Mouse (Mus musculus) hindbrain, embryonic 15.5 days (tissue): Measurements from ENCODE around the gene 2310061I04Rik. TPM values are rescaled to one million over a fixed set of nuclear protein-coding genes. Genes with fewer than 3 reads are reported as not detected.
A peak's percentile ranks its signal among the peaks of the same experiment; 100 is the strongest.

ENCODE experiments used
- ATAC-seq: fragments of 200-750 bp; cut with Nextera tagmentation; 2 replicates; pipeline ENCODE4 v1.8.0; 2017; ENCODE audit warnings: low read depth, moderate number of reproducible peaks, moderate TSS enrichment; ENCODE audit not compliant: low FRiP score
- H3K27ac ChIP-seq: fragments of 300-500 bp; sonication (generic); replicated peaks from 2 replicates; pipeline ENCODE4 v1.5.1; 2015; ENCODE audit warnings: mild to moderate bottlenecking, inconsistent platforms
- H3K27me3 ChIP-seq: fragments of 300-500 bp; sonication (generic); 2 replicates; pipeline ENCODE4 v1.6.1; 2015; ENCODE audit warnings: control low read depth, inconsistent platforms
- H3K36me3 ChIP-seq: fragments of 300-500 bp; sonication (generic); 2 replicates; pipeline ENCODE4 v1.6.1; 2015; ENCODE audit warnings: control low read depth, inconsistent platforms
- H3K4me1 ChIP-seq: fragments of 300-500 bp; sonication (generic); replicated peaks from 2 replicates; pipeline ENCODE4 v1.6.1; 2015; ENCODE audit warnings: control low read depth, inconsistent platforms
- H3K4me2 ChIP-seq: fragments of 300-500 bp; sonication (generic); 2 replicates; pipeline ENCODE4 v1.6.1; 2015; ENCODE audit warnings: moderate library complexity, mild to moderate bottlenecking, inconsistent platforms
- H3K4me3 ChIP-seq: fragments of 300-500 bp; sonication (generic); 2 replicates; pipeline ENCODE4 v1.5.1; 2015; ENCODE audit warnings: mild to moderate bottlenecking, inconsistent platforms
- H3K9ac ChIP-seq: fragments of 300-500 bp; sonication (generic); 2 replicates; pipeline ENCODE4 v1.6.1; 2015; ENCODE audit warnings: inconsistent platforms
- H3K9me3 ChIP-seq: fragments of 300-500 bp; sonication (generic); 2 replicates; pipeline ENCODE4 v1.6.1; 2016; ENCODE audit warnings: control low read depth, inconsistent platforms
- WGBS: fragments of 180-500 bp; shearing (Covaris S2); methylation state at CpG from one replicate; pipeline ENCODE4 v1.1.7; 2015; 5-methylcytosine and 5-hydroxymethylcytosine counted together
- polyA plus RNA-seq: library from polyadenylated mRNA; unstranded; fragments of >200 nt; fragmentation: Nextera tagmentation; extraction: Ambion mirVana; gene quantifications from 2 replicates; pipeline ENCODE4 v1.2.1, GENCODE M21; 2015

Gene 2310061I04Rik
- polyA plus RNA-seq, 1 experiment from 2014 or later = 68.6 TPM

GRCm38 (mm10) chr17:35866281-35866831 lies 30.9 kb downstream of the 2310061I04Rik start:
- WGBS = under 1% methylated on average over 34 of the region's 38 CpGs
- H3K9ac ChIP-seq = peak overlapping the region; percentile 82
- H3K9me3 ChIP-seq = 0 out of 2 replicates have a peak, but pooled peaks cover 2% of the 10 kb centered on the region
- H3K36me3 ChIP-seq = peaks cover 4% of the 10 kb centered on the region; the same call in 1 of the 2 replicates
- peaks cover 61% of the 10 kb centered on the region for H3K4me1 ChIP-seq
- no peaks in the 10 kb centered on the region for H3K27me3 ChIP-seq
- peak overlapping the region; percentile 98 for H3K27ac ChIP-seq
- peak overlapping the region; percentile 67 for H3K4me3 ChIP-seq
- ATAC-seq = peak; percentile 43
- peak overlapping the region; percentile 90 for H3K4me2 ChIP-seq

GRCm38 (mm10) chr17:35865481-35866280 lies 31.6 kb downstream of the 2310061I04Rik start, which contains the start of gene Ppp1r18:
Ppp1r18 (plus strand) TSS chr17:35865593.
- Histone ChIP-seq H3K4me3 (peak within 1 kb of the TSS; percentile 67), H3K27ac (peak within 1 kb of the TSS; percentile 98), H3K4me1 (peaks cover 55% of the 10 kb centered on the region), H3K36me3 (no peaks in the 10 kb centered on the region), H3K4me2 (peak within 1 kb of the TSS; percentile 90), H3K27me3 (no peaks in the 10 kb centered on the region), H3K9ac (peak within 1 kb of the TSS; percentile 82), H3K9me3 (no peaks in the 10 kb centered on the region)
- WGBS = under 1% methylated on average over 36 of the region's 48 CpGs
- peak; percentile 62 for ATAC-seq

GRCm38 (mm10) chr17:35864832-35865353 lies 32.3 kb downstream of the 2310061I04Rik start:
- Histone ChIP-seq H3K9ac (peak overlapping the region; percentile 82), H3K4me2 (peak overlapping the region; percentile 90), H3K27ac (peak overlapping the region; percentile 98), H3K36me3 (no peaks in the 10 kb centered on the region), H3K27me3 (no peaks in the 10 kb centered on the region), H3K4me1 (peaks cover 50% of the 10 kb centered on the region), H3K9me3 (no peaks in the 10 kb centered on the region), H3K4me3 (peak overlapping the region; percentile 67)
- no peak for ATAC-seq
- WGBS = 20% methylated on average over 10 of the region's 10 CpGs

- H3K9ac ChIP-seq = peak within 1 kb of the TSS; percentile 78
- peak within 1 kb of the TSS; percentile 62 for H3K4me2 ChIP-seq
- 0% methylated on average over 47 of the region's 47 CpGs for whole genome bisulfite sequencing
- ATAC-seq = peak; percentile 93
- no peaks in the 10 kb centered on the region for H3K9me3 ChIP-seq
- H3K27me3 ChIP-seq = no peaks in the 10 kb centered on the region
- peaks cover 18% of the 10 kb centered on the region for H3K36me3 ChIP-seq
- H3K4me1 ChIP-seq = peaks cover 20% of the 10 kb centered on the region
- H3K27ac ChIP-seq = peak within 1 kb of the TSS; percentile 97
- H3K4me3 ChIP-seq = peak within 1 kb of the TSS; percentile 85
Observed at GRCm38 (mm10) chr17:35861198-35861857, 35.9 kb downstream of the 2310061I04Rik start, which contains the start of gene Nrm. Nrm (plus strand) TSS chr17:35861318.

GRCm38 (mm10) chr17:35860831-35861197 lies 36.4 kb downstream of the 2310061I04Rik start:
- Histone ChIP-seq H3K4me2 (peak overlapping the region; percentile 62), H3K9me3 (no peaks in the 10 kb centered on the region), H3K36me3 (peaks cover 18% of the 10 kb centered on the region), H3K27me3 (no peaks in the 10 kb centered on the region), H3K4me3 (peak overlapping the region; percentile 85), H3K9ac (peak overlapping the region; percentile 78), H3K27ac (peak overlapping the region; percentile 97), H3K4me1 (peaks cover 20% of the 10 kb centered on the region)
- 4% methylated on average over 12 of the region's 12 CpGs for WGBS
- peak; percentile 4; the same call in 1 of the 2 replicates for ATAC-seq

- H3K27me3 ChIP-seq = no peaks in the 10 kb centered on the region
- ATAC-seq = no peak
- no peak overlapping the region for H3K27ac ChIP-seq
- H3K4me3 ChIP-seq = no peak overlapping the region
- WGBS = 68% methylated on average over 2 of the region's 2 CpGs
- peaks cover 18% of the 10 kb centered on the region for H3K36me3 ChIP-seq
- no peaks in the 10 kb centered on the region for H3K9me3 ChIP-seq
- no peak overlapping the region for H3K9ac ChIP-seq
- H3K4me1 ChIP-seq = peaks cover 14% of the 10 kb centered on the region
- no peak overlapping the region for H3K4me2 ChIP-seq
Observed at GRCm38 (mm10) chr17:35859835-35860234, 37.4 kb downstream of the 2310061I04Rik start.

GRCm38 (mm10) chr17:35859371-35859770 lies 37.9 kb downstream of the 2310061I04Rik start:
- Histone ChIP-seq H3K27ac (no peak overlapping the region), H3K4me3 (no peak overlapping the region), H3K9me3 (no peaks in the 10 kb centered on the region), H3K27me3 (no peaks in the 10 kb centered on the region), H3K9ac (no peak overlapping the region), H3K4me1 (peaks cover 10% of the 10 kb centered on the region), H3K36me3 (peaks cover 18% of the 10 kb centered on the region), H3K4me2 (no peak overlapping the region)
- no peak for ATAC-seq
- 91% methylated on average over 1 of the region's 1 CpGs for WGBS

GRCm38 (mm10) chr17:35850974-35851373 lies 46.3 kb downstream of the 2310061I04Rik start:
- H3K4me2 ChIP-seq = no peak overlapping the region

GRCm38 (mm10) chr17:35848112-35848511 lies 49.1 kb downstream of the 2310061I04Rik start:
- Histone ChIP-seq H3K36me3 (peaks cover 62% of the 10 kb centered on the region), H3K9ac (no peak overlapping the region), H3K27ac (no peak overlapping the region), H3K27me3 (no peaks in the 10 kb centered on the region), H3K4me3 (no peak overlapping the region), H3K9me3 (no peaks in the 10 kb centered on the region), H3K4me2 (no peak overlapping the region), H3K4me1 (no peaks in the 10 kb centered on the region)
- WGBS = 53% methylated on average over 1 of the region's 1 CpGs
- ATAC-seq = no peak

More at GRCm38 (mm10) chr17:35850974-35851373, 46.3 kb downstream of the 2310061I04Rik start:
- WGBS = 89% methylated on average over 3 of the region's 3 CpGs
- no peaks in the 10 kb centered on the region for H3K4me1 ChIP-seq
- H3K4me3 ChIP-seq = no peak overlapping the region
- no peak for ATAC-seq
- H3K9me3 ChIP-seq = no peaks in the 10 kb centered on the region
- peaks cover 58% of the 10 kb centered on the region for H3K36me3 ChIP-seq
- H3K9ac ChIP-seq = no peak overlapping the region
- no peak overlapping the region for H3K27ac ChIP-seq
- no peaks in the 10 kb centered on the region for H3K27me3 ChIP-seq

GRCm38 (mm10) chr17:35843514-35843913 lies 53.7 kb downstream of the 2310061I04Rik start:
- H3K9ac ChIP-seq = no peak overlapping the region
- H3K36me3 ChIP-seq = peaks cover 27% of the 10 kb centered on the region
- 94% methylated on average over 3 of the region's 3 CpGs for WGBS
- no peak overlapping the region for H3K27ac ChIP-seq
- no peak overlapping the region for H3K4me3 ChIP-seq
- no peak for ATAC-seq
- peaks cover 29% of the 10 kb centered on the region for H3K4me1 ChIP-seq
- no peak overlapping the region for H3K4me2 ChIP-seq
- H3K9me3 ChIP-seq = no peaks in the 10 kb centered on the region
- no peaks in the 10 kb centered on the region for H3K27me3 ChIP-seq
